Mouse (Mus musculus) lung, adult 2 months (tissue): Measurements from ENCODE around the gene Mast4. TPM values are rescaled to one million over a fixed set of nuclear protein-coding genes. Genes with fewer than 3 reads are reported as not detected.

ENCODE experiments used
- DNase-seq: peaks from one replicate; pipeline ENCODE4 v3.0.0; 2022
- H3K4me1 ChIP-seq: fragments of 200-500 bp; 2 replicates; pipeline ENCODE4 v1.6.1; 2011; ENCODE audit warnings: low read length; ENCODE audit not compliant: control insufficient read depth, insufficient read depth
- H3K4me3 ChIP-seq: fragments of 200-500 bp; replicated peaks from 2 replicates; pipeline ENCODE3; 2011; ENCODE audit warnings: low read depth, mild to moderate bottlenecking, control low read depth, low read length; ENCODE audit errors: extremely low read depth
- CTCF ChIP-seq: fragments of 200-500 bp; IDR thresholded peaks from 2 replicates; pipeline ENCODE4 v1.5.1; 2011; ENCODE audit warnings: mild to moderate bottlenecking, low read length, control low read depth; ENCODE audit not compliant: insufficient read depth
- POLR2A ChIP-seq: fragments of 200-500 bp; IDR thresholded peaks from 2 replicates; pipeline ENCODE4 v1.6.1; 2011; ENCODE audit warnings: low read depth, mild to moderate bottlenecking, control low read depth, low read length, borderline replicate concordance; ENCODE audit errors: extremely low read depth
- WGBS: fragments of 180-500 bp; shearing (Covaris S2); methylation state at CpG from one replicate; pipeline ENCODE4 v1.1.7; 2018; 5-methylcytosine and 5-hydroxymethylcytosine counted together
- polyA plus RNA-seq: library from polyadenylated mRNA; depleted of rRNA; stranded (reverse); fragments of >200 nt; gene quantifications from 2 replicates; pipeline ENCODE4 v1.2.3, GENCODE M21; 2012

Gene Mast4
- polyA plus RNA-seq, 1 experiment: 14.9 TPM

DNA sequence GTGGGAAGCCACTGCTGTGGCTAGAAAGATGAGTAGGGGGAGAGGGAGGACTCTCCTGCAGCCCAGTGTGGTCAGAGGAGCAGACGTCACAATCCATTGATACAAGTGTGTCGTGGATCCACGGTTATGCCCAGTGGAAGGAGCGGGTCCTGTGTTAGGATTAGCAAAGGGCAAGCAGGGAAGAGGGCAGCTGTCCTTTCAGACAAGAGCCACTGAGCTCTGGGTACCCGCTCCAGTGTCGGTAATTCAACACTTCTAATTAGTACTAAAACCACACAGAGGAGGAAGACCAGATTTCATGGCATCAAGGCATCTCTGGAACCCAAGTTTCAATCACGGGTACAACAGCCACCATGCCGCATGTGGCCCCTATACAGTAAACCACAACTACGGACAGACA, 14.4 kb downstream of the Mast4 start:
- H3K4me3 ChIP-seq: no peak overlapping the region
- no peak for TF ChIP-seq CTCF
- no peak for DNase-seq
- WGBS: 91% methylated on average over 9 of the region's 9 CpGs
- no peaks in the 10 kb centered on the region for H3K4me1 ChIP-seq

DNA sequence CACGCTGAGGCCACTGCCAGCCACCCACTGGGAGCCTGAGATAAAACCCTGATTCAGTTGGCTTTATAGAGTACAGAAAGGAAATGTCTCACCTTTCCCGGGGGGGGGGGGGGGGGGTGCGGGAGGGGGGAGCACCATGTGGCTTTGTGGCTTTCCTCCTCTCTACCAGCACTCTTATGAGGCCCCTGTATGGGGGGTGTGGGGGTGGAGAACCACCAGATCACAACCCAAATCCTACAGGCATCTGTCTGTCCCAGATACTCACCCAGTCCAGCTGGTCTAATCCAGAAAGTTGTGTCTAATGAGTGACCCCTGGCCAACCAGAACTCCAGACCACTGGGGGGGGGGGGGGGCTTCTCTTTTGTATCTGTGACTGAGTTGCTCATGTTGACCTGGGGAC, 15.0 kb downstream of the Mast4 start:
- TF ChIP-seq CTCF (no peak), POLR2A (no peak)
- WGBS: 7% methylated on average over 3 of the region's 3 CpGs
- no peak overlapping the region for H3K4me3 ChIP-seq
- no peak for DNase-seq
- H3K4me1 ChIP-seq: no peaks in the 10 kb centered on the region

DNA sequence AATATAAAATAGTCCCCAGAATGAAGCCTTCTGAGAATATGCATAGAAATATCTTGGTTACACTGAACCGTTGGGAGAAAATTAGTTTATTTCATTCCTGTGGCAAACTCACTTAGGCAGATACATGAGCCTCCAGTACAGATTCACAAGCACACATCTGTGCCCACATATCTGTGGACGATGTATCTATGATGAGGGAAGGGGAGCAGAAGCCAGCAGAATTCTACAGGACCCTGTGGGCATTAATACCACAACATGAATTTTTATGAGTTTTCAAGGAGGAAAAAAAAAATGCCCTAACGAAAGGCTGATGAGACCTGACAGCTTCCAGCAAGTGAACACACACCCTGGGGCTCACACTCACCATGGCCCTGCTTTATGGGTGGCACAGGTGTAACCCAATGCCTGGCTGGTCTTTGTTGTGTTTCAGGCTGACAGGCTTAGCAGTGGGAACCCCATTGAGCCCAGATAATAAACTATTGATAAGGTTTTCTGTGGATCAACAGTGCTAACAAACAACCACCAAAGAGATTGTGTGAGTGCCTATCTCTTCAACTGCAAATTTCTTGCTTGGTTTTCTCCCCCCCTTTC, 17.4 kb downstream of the Mast4 start:
- no peaks in the 10 kb centered on the region for H3K4me1 ChIP-seq
- TF ChIP-seq POLR2A: no peak
- TF ChIP-seq CTCF: no peak
- DNase-seq: no peak
- no peak overlapping the region for H3K4me3 ChIP-seq
- 72% methylated on average over 3 of the region's 3 CpGs for WGBS

DNA sequence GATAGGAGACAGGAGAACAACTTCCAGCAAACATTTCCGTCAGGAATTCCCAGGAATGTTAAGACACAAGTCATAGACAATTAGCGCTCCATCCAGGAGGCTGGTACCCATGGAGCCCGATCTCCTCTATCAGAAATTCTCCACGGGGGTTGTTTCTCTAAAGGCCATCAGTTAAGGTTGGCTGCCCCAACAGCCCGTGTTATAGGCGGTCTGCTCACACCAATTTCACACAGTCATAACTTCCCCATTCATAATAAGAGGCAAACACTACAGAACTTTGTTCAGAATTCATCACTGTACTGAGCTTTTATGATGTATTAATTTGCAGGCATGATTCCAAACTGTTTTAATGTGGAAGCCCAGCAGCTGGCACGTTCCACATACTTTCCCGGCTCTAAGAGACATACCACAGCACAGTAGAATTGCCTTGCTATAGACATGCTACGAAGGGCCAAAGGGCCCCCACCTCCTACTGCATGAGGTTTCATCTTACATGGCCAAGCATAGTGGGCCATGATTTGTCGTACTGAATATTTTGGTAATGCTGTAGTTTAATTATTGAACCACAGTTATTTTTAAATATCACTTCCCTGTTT, 19.1 kb downstream of the Mast4 start:
- Histone ChIP-seq H3K4me3 (no peak overlapping the region), H3K4me1 (no peaks in the 10 kb centered on the region)
- WGBS: 59% methylated on average over 10 of the region's 10 CpGs
- TF ChIP-seq POLR2A (no peak), CTCF (no peak)
- DNase-seq: no peak

DNA sequence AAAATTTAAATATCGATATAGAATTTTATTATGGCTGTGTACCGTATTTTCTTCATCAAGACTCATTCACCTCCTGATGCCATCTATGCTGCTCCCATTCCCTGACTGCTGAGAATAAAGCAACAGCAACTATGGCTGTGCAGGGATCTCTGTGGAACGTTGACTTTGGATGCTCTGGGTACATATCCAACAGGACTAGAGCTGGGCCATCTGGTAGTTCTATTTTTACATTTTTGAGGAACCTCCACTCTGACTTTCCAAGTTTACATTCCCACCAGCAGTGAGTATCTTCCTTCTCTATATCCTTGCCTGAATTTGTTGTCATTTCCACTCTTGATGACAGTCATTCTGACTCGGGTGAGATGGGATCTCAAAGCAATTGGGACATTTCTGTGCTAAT, 26.0 kb downstream of the Mast4 start:
- TF ChIP-seq CTCF: no peak
- no peak for TF ChIP-seq POLR2A
- WGBS: 86% methylated on average over 4 of the region's 4 CpGs
- DNase-seq: no peak
- Histone ChIP-seq H3K4me3 (no peak overlapping the region), H3K4me1 (no peaks in the 10 kb centered on the region)

DNA sequence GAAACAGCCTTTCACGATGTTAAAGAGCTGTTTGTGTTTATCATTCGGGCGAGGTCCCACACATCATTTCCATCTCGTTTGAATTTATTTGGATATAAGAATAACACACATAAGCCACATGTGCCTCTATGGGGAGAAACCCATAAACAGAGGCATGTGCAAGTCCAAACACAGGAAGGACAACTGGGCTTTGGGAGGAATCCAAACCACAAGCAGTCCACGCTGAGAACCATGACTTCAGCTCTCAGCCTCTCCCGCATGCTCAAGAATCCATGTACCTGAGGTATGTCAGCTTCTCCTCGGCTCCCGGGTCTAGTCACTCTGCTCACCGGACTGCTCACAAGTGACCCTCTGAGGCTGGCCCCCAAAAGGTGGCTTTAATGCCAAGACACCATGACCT, 30.5 kb downstream of the Mast4 start:
- DNase-seq: no peak
- 48% methylated on average over 9 of the region's 9 CpGs for WGBS
- H3K4me3 ChIP-seq: no peak overlapping the region
- no peaks in the 10 kb centered on the region for H3K4me1 ChIP-seq
- TF ChIP-seq POLR2A (no peak), CTCF (no peak)

DNA sequence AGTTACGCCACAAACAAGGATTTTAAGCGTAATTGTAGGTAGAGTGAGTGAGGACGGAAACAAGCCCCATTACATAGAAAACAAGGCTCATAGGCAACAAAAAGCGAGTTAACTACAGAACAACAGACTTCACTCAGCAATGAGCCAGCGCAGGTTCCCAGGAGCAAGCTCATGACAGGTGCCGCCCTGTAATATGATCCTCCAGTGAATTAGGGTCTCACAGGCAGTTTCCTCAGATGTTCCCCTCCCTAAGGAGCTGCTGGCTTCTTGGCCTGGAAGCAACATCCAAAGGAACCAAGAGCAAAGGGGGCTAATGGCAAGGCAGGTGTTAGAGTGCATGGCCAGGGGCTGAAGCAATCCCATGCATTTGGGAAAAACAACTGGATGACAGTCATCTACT, 31.8 kb downstream of the Mast4 start:
- DNase-seq: no peak
- H3K4me3 ChIP-seq: no peak overlapping the region
- no peak for TF ChIP-seq POLR2A
- TF ChIP-seq CTCF: no peak
- WGBS: 74% methylated on average over 6 of the region's 6 CpGs
- H3K4me1 ChIP-seq: no peaks in the 10 kb centered on the region

DNA sequence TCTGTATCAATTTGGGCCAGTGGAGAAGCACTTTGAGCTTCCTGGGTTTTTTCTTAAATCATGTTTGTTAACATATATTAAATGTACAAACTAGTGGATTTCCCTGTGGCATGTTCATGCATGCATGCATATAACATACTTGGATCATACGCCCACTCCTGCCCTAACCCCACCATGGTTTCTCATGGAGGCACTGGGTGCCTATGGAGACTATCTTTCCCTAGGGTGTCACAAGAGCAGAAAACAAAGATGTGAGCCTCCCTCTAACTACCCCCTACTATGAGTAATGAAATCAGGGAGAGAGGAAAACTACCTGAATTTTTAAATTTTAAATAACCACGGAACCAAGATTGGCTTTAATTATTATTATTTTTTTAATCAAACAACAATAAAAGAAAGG, 32.2 kb downstream of the Mast4 start:
- 94% methylated on average over 2 of the region's 2 CpGs for WGBS
- H3K4me1 ChIP-seq: no peaks in the 10 kb centered on the region
- TF ChIP-seq POLR2A (no peak), CTCF (no peak)
- no peak for DNase-seq
- H3K4me3 ChIP-seq: no peak overlapping the region

DNA sequence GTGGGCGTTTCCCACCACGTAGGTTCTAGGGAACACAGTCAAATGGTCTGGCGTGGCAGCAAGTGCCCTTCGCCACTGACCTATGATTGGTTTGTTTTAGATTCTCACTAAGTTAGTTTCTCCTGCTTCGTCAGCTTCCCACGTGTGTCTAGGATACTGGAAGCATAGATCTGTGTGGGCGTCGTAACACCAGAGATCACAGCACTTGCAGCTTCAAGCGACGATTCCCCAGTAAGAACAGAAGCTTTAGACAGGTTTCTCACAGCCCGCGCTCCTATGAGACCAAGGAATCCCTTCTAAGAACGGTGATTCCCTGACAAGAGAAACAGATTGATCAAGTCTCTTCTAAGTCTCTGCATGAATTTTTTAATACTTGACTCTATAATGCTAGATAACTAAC, 39.9 kb downstream of the Mast4 start:
- TF ChIP-seq CTCF (no peak), POLR2A (no peak)
- 82% methylated on average over 13 of the region's 13 CpGs for WGBS
- DNase-seq: no peak

DNA sequence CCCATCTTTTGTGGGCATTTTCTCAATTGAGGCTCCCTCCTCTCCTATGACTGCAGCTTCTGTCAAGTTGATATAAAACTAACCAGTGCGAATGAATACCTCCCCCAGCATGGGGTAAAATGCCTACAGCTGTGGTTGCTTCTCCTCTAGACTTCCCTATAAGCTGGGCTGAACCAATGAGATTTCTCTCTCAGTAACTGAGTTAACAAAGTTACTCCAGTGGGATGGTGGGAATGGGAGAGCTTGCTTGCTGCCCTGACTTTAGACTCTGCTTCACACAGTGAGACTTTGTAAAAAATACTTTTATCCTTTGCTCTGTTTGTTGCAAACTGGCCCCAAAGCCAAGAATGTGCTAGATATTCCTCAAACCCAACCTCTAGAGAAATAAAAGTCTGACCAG, 41.2 kb downstream of the Mast4 start:
- Histone ChIP-seq H3K4me1 (no peaks in the 10 kb centered on the region), H3K4me3 (no peak overlapping the region)
- TF ChIP-seq POLR2A: no peak
- no peak for TF ChIP-seq CTCF
- no peak for DNase-seq
- 91% methylated on average over 1 of the region's 1 CpGs for WGBS

More for the DNA sequence above, 39.9 kb downstream of the Mast4 start:
- Histone ChIP-seq H3K4me3 (no peak overlapping the region), H3K4me1 (no peaks in the 10 kb centered on the region)

DNA sequence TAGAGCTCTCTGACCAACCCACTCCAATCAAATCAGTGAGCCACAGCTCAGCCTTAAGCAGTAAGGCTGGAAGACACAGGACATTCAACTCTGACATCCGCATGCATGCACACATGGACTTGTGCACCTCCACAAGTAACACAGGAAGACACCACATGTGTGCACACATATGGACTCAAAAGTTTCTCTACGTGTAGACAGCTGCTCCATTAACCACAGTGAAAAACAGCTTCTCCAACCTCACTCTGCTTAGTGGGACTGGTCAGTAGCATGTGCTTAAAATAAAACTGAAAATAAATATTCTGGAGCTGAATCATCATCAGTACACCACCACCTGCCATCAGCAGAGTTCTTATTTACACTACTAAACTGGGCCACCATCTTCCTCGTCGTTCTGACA, 43.2 kb downstream of the Mast4 start:
- Histone ChIP-seq H3K4me3 (no peak overlapping the region), H3K4me1 (no peaks in the 10 kb centered on the region)
- TF ChIP-seq POLR2A (no peak), CTCF (no peak)
- 76% methylated on average over 4 of the region's 4 CpGs for whole genome bisulfite sequencing
- no peak for DNase-seq
